Mouse (Mus musculus) heart, embryonic 13.5 days (tissue): ENCODE results near the gene Cul1. TPM values are rescaled to one million over a fixed set of nuclear protein-coding genes. Genes with fewer than 3 reads are reported as not detected.
"Not testable (repeated sequence)": the region's sequence is repeated elsewhere in the genome, so short reads cannot be mapped to it uniquely, and the experiment has no call there.

Source experiments
- ATAC-seq: fragments of 200-750 bp; cut with Nextera tagmentation; 2 replicates; pipeline ENCODE4 v1.8.0; 2017; ENCODE audit warnings: moderate TSS enrichment; ENCODE audit not compliant: insufficient number of reproducible peaks, low FRiP score, low TSS enrichment; ENCODE audit errors: extremely low read depth
- H3K27ac ChIP-seq: fragments of 300-500 bp; sonication (generic); replicated peaks from 2 replicates; pipeline ENCODE4 v1.5.1; 2015; ENCODE audit warnings: moderate library complexity, mild to moderate bottlenecking, inconsistent platforms
- H3K27me3 ChIP-seq: fragments of 300-500 bp; sonication (generic); replicated peaks from 2 replicates; pipeline ENCODE4 v1.6.1; 2015; ENCODE audit warnings: mild to moderate bottlenecking, inconsistent platforms
- H3K36me3 ChIP-seq: fragments of 300-500 bp; sonication (generic); 2 replicates; pipeline ENCODE4 v1.6.1; 2015; ENCODE audit warnings: mild to moderate bottlenecking, inconsistent platforms
- H3K4me1 ChIP-seq: fragments of 300-500 bp; sonication (generic); 2 replicates; pipeline ENCODE4 v1.6.1; 2015; ENCODE audit warnings: inconsistent platforms
- H3K4me2 ChIP-seq: fragments of 300-500 bp; sonication (generic); 2 replicates; pipeline ENCODE4 v1.6.1; 2015; ENCODE audit warnings: inconsistent platforms, mild to moderate bottlenecking, moderate library complexity
- H3K4me3 ChIP-seq: fragments of 300-500 bp; sonication (generic); 2 replicates; pipeline ENCODE4 v1.5.1; 2015; ENCODE audit warnings: moderate library complexity, mild to moderate bottlenecking, inconsistent platforms
- H3K9ac ChIP-seq: fragments of 300-500 bp; sonication (generic); 2 replicates; pipeline ENCODE4 v1.6.1; 2015; ENCODE audit warnings: inconsistent platforms, mild to moderate bottlenecking, moderate library complexity
- H3K9me3 ChIP-seq: fragments of 300-500 bp; sonication (generic); 2 replicates; pipeline ENCODE4 v1.6.1; 2016; ENCODE audit warnings: inconsistent platforms
- WGBS: fragments of 180-500 bp; shearing (Covaris S2); methylation state at CpG from one replicate; pipeline ENCODE4 v1.1.7; 2015; ENCODE audit warnings: mixed read lengths; 5-methylcytosine and 5-hydroxymethylcytosine counted together
- polyA plus RNA-seq: library from polyadenylated mRNA; unstranded; fragments of >200 nt; fragmentation: Nextera tagmentation; extraction: Ambion mirVana; gene quantifications from 2 replicates; pipeline ENCODE4 v1.2.1, GENCODE M21; 2015

Gene Cul1
- 92.0 and 92.5 TPM in 2 replicates for polyA plus RNA-seq

GRCm38 (mm10) chr6:47453098-47453497 is at the start of gene Cul1:
Cul1 (plus strand) TSS chr6:47453398.
- Histone ChIP-seq H3K36me3 (no peaks in the 10 kb centered on the region), H3K4me2 (peak within 1 kb of the TSS; percentile 81), H3K27ac (peak within 1 kb of the TSS; percentile 97), H3K9me3 (no peaks in the 10 kb centered on the region), H3K9ac (peak within 1 kb of the TSS; percentile 99), H3K27me3 (no peaks in the 10 kb centered on the region), H3K4me1 (peaks cover 30% of the 10 kb centered on the region), H3K4me3 (peak within 1 kb of the TSS; percentile 99)
- 36% methylated on average over 2 of the region's 2 CpGs for WGBS
- no peak for ATAC-seq

- H3K27me3 ChIP-seq: no peaks in the 10 kb centered on the region
- no peaks in the 10 kb centered on the region for H3K9me3 ChIP-seq
- no peak overlapping the region for H3K4me2 ChIP-seq
- no peak overlapping the region for H3K27ac ChIP-seq
- H3K4me3 ChIP-seq: no peak overlapping the region
- no peaks in the 10 kb centered on the region for H3K36me3 ChIP-seq
- H3K9ac ChIP-seq: no peak overlapping the region
- H3K4me1 ChIP-seq: no peaks in the 10 kb centered on the region
- ATAC-seq: no peak
- WGBS: 75% methylated on average over 11 of the region's 11 CpGs
Observed at GRCm38 (mm10) chr6:47404419-47405382, 48.5 kb upstream of the Cul1 start.

- 16% methylated on average over 4 of the region's 4 CpGs for WGBS
- no peaks in the 10 kb centered on the region for H3K9me3 ChIP-seq
- H3K4me3 ChIP-seq: no peak overlapping the region
- no peaks in the 10 kb centered on the region for H3K4me1 ChIP-seq
- H3K36me3 ChIP-seq: no peaks in the 10 kb centered on the region
- ATAC-seq: no peak
- H3K27me3 ChIP-seq: no peaks in the 10 kb centered on the region
- no peak overlapping the region for H3K9ac ChIP-seq
- H3K27ac ChIP-seq: no peak overlapping the region
- no peak overlapping the region for H3K4me2 ChIP-seq
Observed at GRCm38 (mm10) chr6:47412886-47413606, 40.2 kb upstream of the Cul1 start.

GRCm38 (mm10) chr6:47413656-47414055 is 39.5 kb upstream of the Cul1 start:
- ATAC-seq: no peak
- Histone ChIP-seq H3K4me2 (no peak overlapping the region), H3K9me3 (no peaks in the 10 kb centered on the region), H3K4me3 (no peak overlapping the region), H3K9ac (no peak overlapping the region), H3K4me1 (no peaks in the 10 kb centered on the region), H3K27me3 (no peaks in the 10 kb centered on the region), H3K27ac (no peak overlapping the region), H3K36me3 (no peaks in the 10 kb centered on the region)
- 41% methylated on average over 2 of the region's 2 CpGs for WGBS

- Histone ChIP-seq H3K9ac (no peak overlapping the region), H3K4me2 (no peak overlapping the region), H3K36me3 (no peaks in the 10 kb centered on the region), H3K9me3 (no peaks in the 10 kb centered on the region), H3K4me1 (no peaks in the 10 kb centered on the region), H3K27ac (no peak overlapping the region), H3K4me3 (no peak overlapping the region), H3K27me3 (no peaks in the 10 kb centered on the region)
- WGBS: 63% methylated on average over 3 of the region's 3 CpGs
- ATAC-seq: no peak
Observed at GRCm38 (mm10) chr6:47418691-47419090, 34.5 kb upstream of the Cul1 start.

GRCm38 (mm10) chr6:47420156-47420555 is 33.0 kb upstream of the Cul1 start:
- no peak overlapping the region for H3K4me2 ChIP-seq
- no peak overlapping the region for H3K4me3 ChIP-seq
- H3K9ac ChIP-seq: no peak overlapping the region
- no peaks in the 10 kb centered on the region for H3K36me3 ChIP-seq
- no peaks in the 10 kb centered on the region for H3K9me3 ChIP-seq
- H3K27me3 ChIP-seq: no peaks in the 10 kb centered on the region
- no peak overlapping the region for H3K27ac ChIP-seq
- ATAC-seq: no peak
- H3K4me1 ChIP-seq: no peaks in the 10 kb centered on the region

- Histone ChIP-seq H3K36me3 (no peaks in the 10 kb centered on the region), H3K9ac (no peak overlapping the region), H3K27ac (no peak overlapping the region), H3K4me3 (no peak overlapping the region), H3K9me3 (no peaks in the 10 kb centered on the region), H3K4me1 (no peaks in the 10 kb centered on the region), H3K27me3 (no peaks in the 10 kb centered on the region), H3K4me2 (no peak overlapping the region)
- WGBS: 72% methylated on average over 1 of the region's 1 CpGs
- ATAC-seq: no peak
Observed at GRCm38 (mm10) chr6:47421221-47421620, 32.0 kb upstream of the Cul1 start.

- Histone ChIP-seq H3K4me2 (no peak overlapping the region), H3K27me3 (no peaks in the 10 kb centered on the region), H3K4me3 (no peak overlapping the region), H3K9me3 (no peaks in the 10 kb centered on the region), H3K36me3 (no peaks in the 10 kb centered on the region), H3K4me1 (no peaks in the 10 kb centered on the region), H3K27ac (no peak overlapping the region), H3K9ac (no peak overlapping the region)
- 76% methylated on average over 1 of the region's 1 CpGs for WGBS
- no peak for ATAC-seq
Observed at GRCm38 (mm10) chr6:47426136-47426535, 27.1 kb upstream of the Cul1 start.

- H3K27ac ChIP-seq, H3K4me3 ChIP-seq, H3K4me2 ChIP-seq, H3K4me1 ChIP-seq, ATAC-seq, H3K9me3 ChIP-seq, H3K36me3 ChIP-seq, H3K27me3 ChIP-seq, H3K9ac ChIP-seq: not testable (repeated sequence)
- 82% methylated on average over 4 of the region's 4 CpGs for WGBS
Observed at GRCm38 (mm10) chr6:47426556-47426955, 26.6 kb upstream of the Cul1 start.

GRCm38 (mm10) chr6:47432795-47433194 is 20.4 kb upstream of the Cul1 start:
- H3K4me2 ChIP-seq, ATAC-seq, H3K9ac ChIP-seq, H3K27ac ChIP-seq, H3K36me3 ChIP-seq, H3K4me1 ChIP-seq, H3K4me3 ChIP-seq, H3K27me3 ChIP-seq, H3K9me3 ChIP-seq: not testable (repeated sequence)
- 85% methylated on average over 12 of the region's 12 CpGs for WGBS

- no peak overlapping the region for H3K9ac ChIP-seq
- no peaks in the 10 kb centered on the region for H3K4me1 ChIP-seq
- 0 out of 2 replicates have a peak, but pooled peaks cover 6% of the 10 kb centered on the region for H3K9me3 ChIP-seq
- no peak overlapping the region for H3K4me2 ChIP-seq
- no peak overlapping the region for H3K4me3 ChIP-seq
- no peaks in the 10 kb centered on the region for H3K27me3 ChIP-seq
- no peak for ATAC-seq
- H3K27ac ChIP-seq: no peak overlapping the region
- H3K36me3 ChIP-seq: no peaks in the 10 kb centered on the region
- WGBS: 84% methylated on average over 2 of the region's 2 CpGs
Observed at GRCm38 (mm10) chr6:47440080-47440479, 13.1 kb upstream of the Cul1 start.
